Mouse (Mus musculus) embryonic facial prominence, embryonic 10.5 days (tissue): ENCODE results near the gene Dnase1. TPM values are rescaled to one million over a fixed set of nuclear protein-coding genes. Genes with fewer than 3 reads are reported as not detected.

Experiments used
- microRNA-seq: library from miRNA; unstranded; fragments of <30 nt; microRNA quantifications from one replicate; pipeline ENCODE4, GENCODE M21; 2017
- polyA plus RNA-seq: library from polyadenylated mRNA; unstranded; fragments of >200 nt; fragmentation: Nextera tagmentation; extraction: Ambion mirVana; gene quantifications from 2 replicates; pipeline ENCODE4 v1.2.1, GENCODE M21; 2016

The Dnase1 gene
- polyA plus RNA-seq, 1 experiment from 2014 or later: 6.5 TPM

Small RNA genes within 50 kb of the gene (microRNA-seq; reads per million reads assigned to microRNA genes)
- gene Gm23413: not detected

Other genes starting within 250 kb of the Dnase1 start
- gene Olfr15, start 206.1 kb upstream of the Dnase1 start, polyA plus RNA-seq: 0.31 TPM in 1 of 2 replicates, not detected in the other
- 0.82 and 1.1 TPM in 2 replicates for gene Zfp174, start 189.7 kb upstream of the Dnase1 start, polyA plus RNA-seq
- gene Naa60, start 164.6 kb upstream of the Dnase1 start, polyA plus RNA-seq: 54.4 and 56.4 TPM in 2 replicates
- 4.5 and 5.5 TPM in 2 replicates for gene Zfp597, start 152.4 kb upstream of the Dnase1 start, polyA plus RNA-seq
- gene Gm20695, start 152.3 kb upstream of the Dnase1 start, polyA plus RNA-seq: 1.4 and 2.6 TPM in 2 replicates
- 6.8 TPM in 2 replicates for gene 1700037C18Rik, start 128.3 kb upstream of the Dnase1 start, polyA plus RNA-seq
- 22.5 and 24.7 TPM in 2 replicates for gene Cluap1, start 128.1 kb upstream of the Dnase1 start, polyA plus RNA-seq
- 0.97 and 1.0 TPM in 2 replicates for gene Nlrc3, start 60.3 kb upstream of the Dnase1 start, polyA plus RNA-seq
- gene Slx4, start 33.2 kb upstream of the Dnase1 start, polyA plus RNA-seq: 26.4 and 28.0 TPM in 2 replicates
- gene Trap1, start 40.9 kb downstream of the Dnase1 start, polyA plus RNA-seq: 99.1 and 104 TPM in 2 replicates
- 32.3 and 32.4 TPM in 2 replicates for gene Crebbp, start 177.1 kb downstream of the Dnase1 start, polyA plus RNA-seq